Mouse (Mus musculus): ENCODE measurements around the gene Aftph. TPM values are rescaled to one million over a fixed set of nuclear protein-coding genes. Genes with fewer than 3 reads are reported as not detected.
"Not testable (repeated sequence)": the region's sequence is repeated elsewhere in the genome, so short reads cannot be mapped to it uniquely, and the experiment has no call there.

Gene Aftph
- polyA plus RNA-seq, 1 experiment from 2014 or later: 21.2 TPM

DNA sequence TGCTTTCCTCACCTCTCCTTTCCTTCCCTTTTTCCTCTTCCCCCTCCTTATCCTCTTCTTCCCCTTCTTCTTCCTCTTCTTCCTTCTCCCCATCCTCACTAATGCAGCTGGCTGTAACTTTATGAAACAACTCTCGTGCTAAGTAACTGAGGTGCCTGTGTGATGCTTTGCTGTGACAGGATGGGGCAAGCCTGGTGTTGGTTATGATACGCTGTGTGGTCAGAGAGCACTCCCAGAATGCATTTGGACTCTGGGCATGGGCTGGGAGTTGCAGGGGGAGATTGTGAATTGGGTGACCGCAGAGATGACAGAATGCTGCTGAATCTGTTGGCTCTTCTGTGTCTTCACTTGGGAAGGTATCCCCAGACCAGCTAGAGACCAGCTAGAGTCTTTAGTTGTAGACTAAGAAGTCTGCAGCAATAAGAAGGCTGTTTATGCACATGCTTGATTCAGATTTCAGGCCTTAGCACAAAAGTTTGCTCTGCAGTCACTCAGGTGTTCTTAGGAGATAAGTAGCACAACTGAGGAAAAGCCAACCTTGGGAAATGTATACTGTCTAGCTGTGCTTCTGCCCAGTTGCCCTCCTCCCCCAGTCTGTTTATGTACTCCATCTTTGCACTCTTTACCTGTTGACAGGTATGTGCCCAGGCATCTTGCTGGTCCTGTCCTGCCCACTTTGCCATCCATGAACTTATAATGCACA, 37.6 kb upstream of the Aftph start:
- no peak overlapping the region for H3K4me3 ChIP-seq (ENCODE audit: low read length)
- H3K36me3 ChIP-seq (ENCODE audit: control insufficient read depth, insufficient read depth, low read length): no peaks in the 10 kb centered on the region
- H3K9me3 ChIP-seq (ENCODE audit: control insufficient read depth, low read length): no peaks in the 10 kb centered on the region
- H3K4me1 ChIP-seq (ENCODE audit: control insufficient read depth, insufficient read depth, low read length): no peaks in the 10 kb centered on the region
- WGBS: 84% methylated on average over 3 of the region's 3 CpGs
- no peak overlapping the region for H3K4me2 ChIP-seq (ENCODE audit: low read depth, low read length)
- no peak overlapping the region for H3K9ac ChIP-seq (ENCODE audit: low read depth, low read length)
- H3K27me3 ChIP-seq (replicated peaks; ENCODE audit: control insufficient read depth, insufficient read depth, low read length): no peaks in the 10 kb centered on the region
- ATAC-seq: no peak
- H3K27ac ChIP-seq (ENCODE audit: low read length): no peak overlapping the region

DNA sequence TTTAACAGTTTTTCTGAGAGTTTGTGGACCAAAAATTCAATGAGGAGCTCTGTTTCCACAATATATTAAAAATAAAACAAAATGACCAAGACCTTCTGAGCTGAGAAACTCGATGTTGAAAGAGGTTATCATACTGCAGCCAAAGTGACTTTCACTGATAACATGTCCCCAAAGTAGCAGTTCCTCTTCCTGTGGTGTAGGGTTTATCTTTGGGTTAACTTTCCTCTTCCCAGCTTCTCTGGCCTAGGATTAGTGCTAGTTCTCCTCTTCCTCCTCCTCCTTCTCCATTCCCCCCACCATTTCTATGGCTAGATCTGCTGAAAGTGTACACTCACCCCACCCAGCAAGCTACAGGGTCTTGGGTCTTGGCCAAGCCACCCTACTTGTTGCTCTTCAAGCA, 36.9 kb upstream of the Aftph start:
- H3K36me3 ChIP-seq (ENCODE audit: control insufficient read depth, insufficient read depth, low read length): no peaks in the 10 kb centered on the region
- ATAC-seq: no peak
- WGBS: 66% methylated on average over 1 of the region's 1 CpGs

DNA sequence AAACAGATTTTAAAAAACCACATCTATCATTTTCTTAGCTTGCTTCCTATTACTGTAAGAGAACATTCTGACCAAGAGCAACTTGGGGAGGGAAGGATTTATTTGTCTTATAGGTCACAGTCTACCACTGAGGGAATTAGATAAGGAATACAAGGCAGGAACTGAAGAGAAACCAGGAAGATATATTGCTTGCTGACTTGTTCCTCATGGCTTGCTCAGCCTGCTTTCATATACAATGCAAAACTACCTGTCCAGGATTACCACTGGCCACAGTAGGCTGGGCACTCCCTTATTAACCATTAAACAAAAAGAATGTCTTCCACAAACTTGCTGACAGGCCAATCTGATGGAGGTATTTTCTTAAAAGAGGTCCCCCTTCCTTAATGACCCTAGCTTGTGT, 35.3 kb upstream of the Aftph start:
- no peaks in the 10 kb centered on the region for H3K27me3 ChIP-seq (replicated peaks; ENCODE audit: control insufficient read depth, insufficient read depth, low read length)
- no peak overlapping the region for H3K4me3 ChIP-seq (ENCODE audit: low read length)
- H3K4me2 ChIP-seq (ENCODE audit: low read depth, low read length): no peak overlapping the region
- no peaks in the 10 kb centered on the region for H3K9me3 ChIP-seq (ENCODE audit: control insufficient read depth, low read length)
- no peak overlapping the region for H3K9ac ChIP-seq (ENCODE audit: low read depth, low read length)
- no peaks in the 10 kb centered on the region for H3K36me3 ChIP-seq (ENCODE audit: control insufficient read depth, insufficient read depth, low read length)
- no peak overlapping the region for H3K27ac ChIP-seq (ENCODE audit: low read length)
- H3K4me1 ChIP-seq (ENCODE audit: control insufficient read depth, insufficient read depth, low read length): 0 out of 2 replicates have a peak, but pooled peaks cover 3% of the 10 kb centered on the region
- peak; percentile 81 for ATAC-seq

More for the DNA sequence above, 36.9 kb upstream of the Aftph start:
- Histone ChIP-seq H3K9ac (ENCODE audit: low read depth, low read length) (no peak overlapping the region), H3K4me2 (ENCODE audit: low read depth, low read length) (no peak overlapping the region), H3K4me1 (ENCODE audit: control insufficient read depth, insufficient read depth, low read length) (no peaks in the 10 kb centered on the region), H3K9me3 (ENCODE audit: control insufficient read depth, low read length) (no peaks in the 10 kb centered on the region), H3K27me3 (replicated peaks; ENCODE audit: control insufficient read depth, insufficient read depth, low read length) (no peaks in the 10 kb centered on the region), H3K4me3 (ENCODE audit: low read length) (no peak overlapping the region), H3K27ac (ENCODE audit: low read length) (no peak overlapping the region)

DNA sequence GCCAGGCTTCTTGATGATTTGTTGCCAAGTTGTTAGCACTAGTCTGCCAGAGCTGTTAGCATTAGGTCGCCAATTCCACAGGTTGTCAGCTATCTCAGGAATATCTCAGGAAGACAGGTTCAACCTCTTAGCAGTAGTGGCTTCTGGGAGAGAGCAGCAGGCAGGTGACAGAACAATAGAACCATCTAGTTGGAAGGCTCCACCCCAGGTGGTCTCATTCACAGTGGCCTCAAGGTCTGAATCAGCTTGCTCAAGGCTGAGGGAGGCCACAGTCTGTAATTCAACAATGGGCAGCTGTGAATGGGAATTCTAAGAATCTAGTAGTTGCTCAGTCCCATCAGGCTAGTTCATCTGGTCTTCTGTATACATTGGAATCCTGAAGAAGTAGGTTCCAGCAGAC, 31.3 kb upstream of the Aftph start:
- Histone ChIP-seq H3K4me3 (ENCODE audit: low read length) (no peak overlapping the region), H3K4me2 (ENCODE audit: low read depth, low read length) (no peak overlapping the region), H3K36me3 (ENCODE audit: control insufficient read depth, insufficient read depth, low read length) (no peaks in the 10 kb centered on the region), H3K27ac (ENCODE audit: low read length) (no peak overlapping the region), H3K27me3 (replicated peaks; ENCODE audit: control insufficient read depth, insufficient read depth, low read length) (no peaks in the 10 kb centered on the region), H3K4me1 (ENCODE audit: control insufficient read depth, insufficient read depth, low read length) (0 out of 2 replicates have a peak, but pooled peaks cover 6% of the 10 kb centered on the region), H3K9ac (ENCODE audit: low read depth, low read length) (no peak overlapping the region), H3K9me3 (ENCODE audit: control insufficient read depth, low read length) (no peaks in the 10 kb centered on the region)
- 59% methylated on average over 1 of the region's 1 CpGs for WGBS
- ATAC-seq: no peak

DNA sequence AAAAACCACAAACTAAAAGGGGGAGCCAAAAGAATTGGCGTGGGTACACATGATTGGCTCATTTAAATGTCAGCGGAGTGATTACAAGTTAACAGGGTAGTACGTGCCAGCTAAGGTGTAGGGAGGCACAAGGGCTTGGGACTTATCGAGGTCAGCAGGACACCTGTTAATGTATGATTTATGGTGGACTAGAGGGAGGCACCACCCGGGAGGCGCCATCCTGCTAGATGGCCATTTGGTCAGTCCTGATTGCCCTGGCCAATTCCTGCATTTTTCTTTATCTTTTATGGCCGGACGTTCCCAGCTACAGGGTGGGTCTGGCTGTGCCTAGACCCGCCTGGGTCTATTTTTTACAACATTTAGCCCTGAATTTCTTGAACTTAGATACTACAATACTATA, 30.4 kb upstream of the Aftph start:
- H3K36me3 ChIP-seq (ENCODE audit: control insufficient read depth, insufficient read depth, low read length); H3K27me3 ChIP-seq (replicated peaks; ENCODE audit: control insufficient read depth, insufficient read depth, low read length); H3K4me2 ChIP-seq (ENCODE audit: low read depth, low read length); H3K4me1 ChIP-seq (ENCODE audit: control insufficient read depth, insufficient read depth, low read length); H3K9me3 ChIP-seq (ENCODE audit: control insufficient read depth, low read length); H3K9ac ChIP-seq (ENCODE audit: low read depth, low read length); H3K4me3 ChIP-seq (ENCODE audit: low read length): not testable (repeated sequence)
- 39% methylated on average over 9 of the region's 9 CpGs for WGBS
- 0 out of 2 replicates have a peak overlapping the region, but pooled peaks have one; percentile 41 for H3K27ac ChIP-seq (ENCODE audit: low read length)
- peak; percentile 64; the same call in 1 of the 2 replicates for ATAC-seq

DNA sequence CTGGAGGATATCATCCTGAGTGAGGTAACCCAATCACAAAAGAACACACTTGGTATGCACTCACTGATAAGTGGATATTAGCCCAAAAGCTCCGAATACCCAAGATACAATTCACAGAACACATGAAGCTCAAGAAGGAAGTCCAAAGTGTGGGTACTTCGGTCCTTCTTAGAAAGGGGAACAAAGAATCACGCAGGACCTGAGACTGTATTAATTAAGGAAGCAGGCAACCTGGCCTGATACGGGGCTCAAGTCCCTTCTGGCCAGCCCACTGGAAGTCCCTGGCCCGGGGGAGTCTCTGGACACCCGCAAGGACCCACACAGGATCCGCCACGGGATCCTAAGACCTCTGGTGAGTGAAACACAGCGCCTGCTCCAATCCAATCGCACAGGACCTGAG, 20.6 kb upstream of the Aftph start:
- not testable (repeated sequence) for H3K27me3 ChIP-seq (replicated peaks; ENCODE audit: control insufficient read depth, insufficient read depth, low read length); H3K27ac ChIP-seq (ENCODE audit: low read length); H3K4me1 ChIP-seq (ENCODE audit: control insufficient read depth, insufficient read depth, low read length); H3K4me2 ChIP-seq (ENCODE audit: low read depth, low read length); ATAC-seq; H3K9me3 ChIP-seq (ENCODE audit: control insufficient read depth, low read length); H3K9ac ChIP-seq (ENCODE audit: low read depth, low read length); H3K36me3 ChIP-seq (ENCODE audit: control insufficient read depth, insufficient read depth, low read length); H3K4me3 ChIP-seq (ENCODE audit: low read length)
- WGBS: 90% methylated on average over 10 of the region's 10 CpGs

DNA sequence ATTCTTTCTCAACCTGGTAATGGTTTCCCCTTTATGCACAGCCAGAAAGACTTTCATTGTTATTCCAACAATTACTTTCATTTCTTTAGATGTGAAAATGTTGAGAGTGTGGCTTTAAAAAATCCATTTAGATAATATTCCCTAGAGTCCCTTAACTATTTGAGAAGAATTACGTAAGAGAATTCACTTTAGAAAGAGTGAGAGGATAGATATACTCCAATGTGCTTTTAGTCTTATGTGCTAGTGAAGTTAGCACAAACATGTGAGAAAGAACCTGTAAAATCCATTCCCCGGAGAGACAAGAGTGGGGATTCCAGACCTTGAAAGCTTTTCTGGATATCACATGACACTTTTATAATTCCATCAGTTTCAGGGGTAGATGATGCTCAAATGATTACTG, 9.2 kb upstream of the Aftph start:
- Histone ChIP-seq H3K4me3 (ENCODE audit: low read length) (no peak overlapping the region), H3K9me3 (ENCODE audit: control insufficient read depth, low read length) (no peaks in the 10 kb centered on the region), H3K27ac (ENCODE audit: low read length) (no peak overlapping the region), H3K4me2 (ENCODE audit: low read depth, low read length) (no peak overlapping the region), H3K4me1 (ENCODE audit: control insufficient read depth, insufficient read depth, low read length) (no peaks in the 10 kb centered on the region), H3K27me3 (replicated peaks; ENCODE audit: control insufficient read depth, insufficient read depth, low read length) (no peaks in the 10 kb centered on the region), H3K9ac (ENCODE audit: low read depth, low read length) (no peak overlapping the region), H3K36me3 (ENCODE audit: control insufficient read depth, insufficient read depth, low read length) (no peaks in the 10 kb centered on the region)
- 84% methylated on average over 2 of the region's 2 CpGs for WGBS
- no peak for ATAC-seq

DNA sequence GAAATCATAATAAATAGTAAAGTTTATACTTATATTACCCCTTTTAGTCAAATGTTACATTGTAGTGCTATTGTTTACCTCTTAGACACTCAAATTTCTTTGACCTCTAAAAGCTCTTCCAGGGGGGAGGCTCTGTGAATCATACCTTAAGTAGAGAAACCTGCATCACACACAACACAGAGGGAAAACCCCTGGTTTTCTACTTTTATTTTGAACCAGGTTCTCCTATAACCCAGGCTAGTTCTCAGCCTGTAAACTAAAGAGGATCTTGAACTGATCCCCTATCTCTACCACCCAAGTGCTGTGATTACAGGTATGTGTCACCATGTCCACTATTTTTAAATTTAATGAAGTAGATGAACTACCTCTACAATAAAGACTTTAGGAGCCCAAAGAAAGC, 2.0 kb upstream of the Aftph start:
- Histone ChIP-seq H3K4me3 (ENCODE audit: low read length) (no peak overlapping the region), H3K9ac (ENCODE audit: low read depth, low read length) (no peak overlapping the region), H3K9me3 (ENCODE audit: control insufficient read depth, low read length) (no peaks in the 10 kb centered on the region), H3K4me2 (ENCODE audit: low read depth, low read length) (no peak overlapping the region), H3K4me1 (ENCODE audit: control insufficient read depth, insufficient read depth, low read length) (no peaks in the 10 kb centered on the region), H3K27me3 (replicated peaks; ENCODE audit: control insufficient read depth, insufficient read depth, low read length) (no peaks in the 10 kb centered on the region), H3K36me3 (ENCODE audit: control insufficient read depth, insufficient read depth, low read length) (no peaks in the 10 kb centered on the region), H3K27ac (ENCODE audit: low read length) (no peak overlapping the region)
- no peak for ATAC-seq

DNA sequence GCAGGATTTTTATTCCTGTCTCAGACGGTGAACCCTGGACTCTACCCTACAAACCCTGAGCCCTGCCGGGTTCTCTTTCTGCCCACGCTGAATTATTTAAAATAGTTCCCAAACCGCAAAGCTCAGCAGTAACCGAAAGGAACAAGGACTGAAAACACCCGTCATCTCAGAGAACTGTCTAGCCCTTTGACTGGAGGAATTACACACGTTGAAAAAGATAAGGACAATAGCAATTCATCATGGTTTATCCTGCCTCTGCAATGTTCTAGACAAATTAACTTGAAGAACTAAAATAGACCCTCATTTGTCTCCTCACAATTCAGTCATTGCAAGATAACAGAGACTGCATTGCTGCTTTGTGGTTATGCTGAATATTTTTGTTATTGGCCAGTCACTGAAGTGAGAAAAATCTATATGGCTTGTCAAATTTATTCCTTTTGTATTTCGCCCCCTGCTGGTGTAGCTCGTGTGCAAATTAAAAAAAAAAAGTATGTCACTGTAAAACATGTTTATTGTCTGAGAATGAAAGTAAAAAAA, 1.0 kb upstream of the Aftph start:
- Histone ChIP-seq H3K4me2 (ENCODE audit: low read depth, low read length) (peak overlapping the region; percentile 56), H3K27ac (ENCODE audit: low read length) (peak overlapping the region; percentile 98), H3K9me3 (ENCODE audit: control insufficient read depth, low read length) (no peaks in the 10 kb centered on the region), H3K9ac (ENCODE audit: low read depth, low read length) (peak overlapping the region; percentile 94), H3K4me3 (ENCODE audit: low read length) (peak overlapping the region; percentile 99), H3K4me1 (ENCODE audit: control insufficient read depth, insufficient read depth, low read length) (no peaks in the 10 kb centered on the region), H3K36me3 (ENCODE audit: control insufficient read depth, insufficient read depth, low read length) (no peaks in the 10 kb centered on the region), H3K27me3 (replicated peaks; ENCODE audit: control insufficient read depth, insufficient read depth, low read length) (no peaks in the 10 kb centered on the region)
- WGBS: under 1% methylated on average over 9 of the region's 9 CpGs
- ATAC-seq: 0 out of 2 replicates have a peak, but pooled peaks have one; percentile 27

Data from intestine, embryonic 16.5 days (tissue).